Mouse (Mus musculus): ENCODE measurements at regions not wholly inside any gene's neighbourhood (a gene's known extent, or its start where the extent isn't known, plus 50 kb on each side); places are given as distances from the start of the nearest gene placed in this dataset.

- no peak for ATAC-seq (ENCODE audit: insufficient number of reproducible peaks, insufficient read depth, low FRiP score, low TSS enrichment, low read depth)
- Histone ChIP-seq H3K27ac (no peak overlapping the region), H3K27me3 (no peaks in the 10 kb centered on the region), H3K4me2 (no peak overlapping the region), H3K4me3 (replicated peaks) (no peak overlapping the region), H3K36me3 (no peaks in the 10 kb centered on the region), H3K9me3 (no peaks in the 10 kb centered on the region), H3K9ac (replicated peaks) (no peak overlapping the region), H3K4me1 (replicated peaks) (no peaks in the 10 kb centered on the region)
- 57% methylated on average over 1 of the region's 1 CpGs for WGBS
These were observed 98.0 kb upstream of the Foxa2 start for GRCm38 (mm10) chr2:148144816-148145215.

- no peak for ATAC-seq (ENCODE audit: insufficient number of reproducible peaks, insufficient read depth, low FRiP score, low TSS enrichment, low read depth)
- no peak overlapping the region for H3K4me3 ChIP-seq (replicated peaks)
- no peak overlapping the region for H3K27ac ChIP-seq
- H3K9me3 ChIP-seq: no peaks in the 10 kb centered on the region
- H3K9ac ChIP-seq (replicated peaks): no peak overlapping the region
- H3K36me3 ChIP-seq: no peaks in the 10 kb centered on the region
- no peak overlapping the region for H3K4me2 ChIP-seq
- no peaks in the 10 kb centered on the region for H3K27me3 ChIP-seq
- H3K4me1 ChIP-seq (replicated peaks): no peaks in the 10 kb centered on the region
These were observed 101.5 kb upstream of the Foxa2 start for GRCm38 (mm10) chr2:148148272-148148671.

GRCm38 (mm10) chr2:148149426-148149825 is 102.7 kb upstream of the Foxa2 start:
- Histone ChIP-seq H3K9me3 (no peaks in the 10 kb centered on the region), H3K27me3 (no peaks in the 10 kb centered on the region), H3K4me3 (replicated peaks) (no peak overlapping the region), H3K27ac (no peak overlapping the region), H3K4me1 (replicated peaks) (no peaks in the 10 kb centered on the region), H3K4me2 (no peak overlapping the region), H3K36me3 (no peaks in the 10 kb centered on the region), H3K9ac (replicated peaks) (no peak overlapping the region)
- WGBS: 69% methylated on average over 1 of the region's 1 CpGs
- ATAC-seq (ENCODE audit: insufficient number of reproducible peaks, insufficient read depth, low FRiP score, low TSS enrichment, low read depth): no peak

- H3K9me3 ChIP-seq: no peaks in the 10 kb centered on the region
- ATAC-seq (ENCODE audit: insufficient number of reproducible peaks, insufficient read depth, low FRiP score, low TSS enrichment, low read depth): no peak
- no peak overlapping the region for H3K4me3 ChIP-seq (replicated peaks)
- no peak overlapping the region for H3K27ac ChIP-seq
- H3K4me1 ChIP-seq (replicated peaks): no peaks in the 10 kb centered on the region
- no peak overlapping the region for H3K4me2 ChIP-seq
- H3K27me3 ChIP-seq: no peaks in the 10 kb centered on the region
- no peak overlapping the region for H3K9ac ChIP-seq (replicated peaks)
- no peaks in the 10 kb centered on the region for H3K36me3 ChIP-seq
- WGBS: 76% methylated on average over 6 of the region's 6 CpGs
These were observed 106.9 kb upstream of the Foxa2 start for GRCm38 (mm10) chr2:148153513-148154271.

GRCm38 (mm10) chr2:148156122-148156521 is 109.4 kb upstream of the Foxa2 start:
- Histone ChIP-seq H3K36me3 (no peaks in the 10 kb centered on the region), H3K4me1 (replicated peaks) (no peaks in the 10 kb centered on the region), H3K9ac (replicated peaks) (no peak overlapping the region), H3K4me2 (no peak overlapping the region), H3K9me3 (no peaks in the 10 kb centered on the region), H3K27me3 (no peaks in the 10 kb centered on the region), H3K27ac (no peak overlapping the region), H3K4me3 (replicated peaks) (no peak overlapping the region)
- ATAC-seq (ENCODE audit: insufficient number of reproducible peaks, insufficient read depth, low FRiP score, low TSS enrichment, low read depth): no peak
- 89% methylated on average over 2 of the region's 2 CpGs for WGBS

GRCm38 (mm10) chr2:148159028-148159600 is 112.3 kb upstream of the Foxa2 start:
- Histone ChIP-seq H3K4me2 (no peak overlapping the region), H3K9me3 (no peaks in the 10 kb centered on the region), H3K4me3 (replicated peaks) (no peak overlapping the region), H3K4me1 (replicated peaks) (no peaks in the 10 kb centered on the region), H3K9ac (replicated peaks) (no peak overlapping the region), H3K36me3 (no peaks in the 10 kb centered on the region), H3K27ac (no peak overlapping the region), H3K27me3 (no peaks in the 10 kb centered on the region)
- no peak for ATAC-seq (ENCODE audit: insufficient number of reproducible peaks, insufficient read depth, low FRiP score, low TSS enrichment, low read depth)
- 62% methylated on average over 8 of the region's 8 CpGs for WGBS

GRCm38 (mm10) chr2:148160997-148161396 is 114.2 kb upstream of the Foxa2 start:
- Histone ChIP-seq H3K4me2 (no peak overlapping the region), H3K36me3 (no peaks in the 10 kb centered on the region), H3K4me1 (replicated peaks) (no peaks in the 10 kb centered on the region), H3K27me3 (no peaks in the 10 kb centered on the region), H3K9me3 (no peaks in the 10 kb centered on the region), H3K4me3 (replicated peaks) (no peak overlapping the region), H3K9ac (replicated peaks) (no peak overlapping the region), H3K27ac (no peak overlapping the region)
- ATAC-seq (ENCODE audit: insufficient number of reproducible peaks, insufficient read depth, low FRiP score, low TSS enrichment, low read depth): no peak
- WGBS: 99% methylated on average over 12 of the region's 12 CpGs

GRCm38 (mm10) chr2:148161966-148162365 is 115.2 kb upstream of the Foxa2 start:
- Histone ChIP-seq H3K4me1 (replicated peaks) (no peaks in the 10 kb centered on the region), H3K9me3 (no peaks in the 10 kb centered on the region), H3K27ac (no peak overlapping the region), H3K27me3 (no peaks in the 10 kb centered on the region), H3K9ac (replicated peaks) (no peak overlapping the region), H3K4me3 (replicated peaks) (no peak overlapping the region), H3K36me3 (no peaks in the 10 kb centered on the region), H3K4me2 (no peak overlapping the region)
- 59% methylated on average over 1 of the region's 1 CpGs for WGBS
- ATAC-seq (ENCODE audit: insufficient number of reproducible peaks, insufficient read depth, low FRiP score, low TSS enrichment, low read depth): no peak

- Histone ChIP-seq H3K4me2 (no peak overlapping the region), H3K4me1 (replicated peaks) (no peaks in the 10 kb centered on the region), H3K9ac (replicated peaks) (no peak overlapping the region), H3K27me3 (no peaks in the 10 kb centered on the region), H3K4me3 (replicated peaks) (no peak overlapping the region), H3K36me3 (no peaks in the 10 kb centered on the region), H3K9me3 (no peaks in the 10 kb centered on the region), H3K27ac (no peak overlapping the region)
- ATAC-seq (ENCODE audit: insufficient number of reproducible peaks, insufficient read depth, low FRiP score, low TSS enrichment, low read depth): no peak
- 98% methylated on average over 1 of the region's 1 CpGs for WGBS
These were observed 115.8 kb upstream of the Foxa2 start for GRCm38 (mm10) chr2:148162562-148162961.

- Histone ChIP-seq H3K36me3 (no peaks in the 10 kb centered on the region), H3K4me2 (no peak overlapping the region), H3K9ac (replicated peaks) (no peak overlapping the region), H3K4me3 (replicated peaks) (no peak overlapping the region), H3K27ac (no peak overlapping the region), H3K4me1 (replicated peaks) (0 out of 2 replicates have a peak, but pooled peaks cover 4% of the 10 kb centered on the region), H3K27me3 (no peaks in the 10 kb centered on the region), H3K9me3 (no peaks in the 10 kb centered on the region)
- ATAC-seq (ENCODE audit: insufficient number of reproducible peaks, insufficient read depth, low FRiP score, low TSS enrichment, low read depth): no peak
- WGBS: 75% methylated on average over 4 of the region's 4 CpGs
These were observed 124.3 kb upstream of the Foxa2 start for GRCm38 (mm10) chr2:148171113-148171512.

- Histone ChIP-seq H3K9me3 (no peaks in the 10 kb centered on the region), H3K4me3 (replicated peaks) (no peak overlapping the region), H3K4me1 (replicated peaks) (0 out of 2 replicates have a peak, but pooled peaks cover 4% of the 10 kb centered on the region), H3K4me2 (no peak overlapping the region), H3K9ac (replicated peaks) (no peak overlapping the region), H3K36me3 (no peaks in the 10 kb centered on the region), H3K27me3 (no peaks in the 10 kb centered on the region), H3K27ac (no peak overlapping the region)
- 50% methylated on average over 1 of the region's 1 CpGs for WGBS
- ATAC-seq (ENCODE audit: insufficient number of reproducible peaks, insufficient read depth, low FRiP score, low TSS enrichment, low read depth): no peak
These were observed 124.9 kb upstream of the Foxa2 start for GRCm38 (mm10) chr2:148171699-148172098.
